Mouse (Mus musculus) neural tube, postnatal 0 days (tissue): ENCODE results near the gene Hist1h2ab. TPM values are rescaled to one million over a fixed set of nuclear protein-coding genes. Genes with fewer than 3 reads are reported as not detected.

Experiments used
- microRNA-seq: library from miRNA; unstranded; fragments of <30 nt; microRNA quantifications from one replicate; pipeline ENCODE4, GENCODE M21; 2016
- polyA plus RNA-seq: library from polyadenylated mRNA; unstranded; fragments of >200 nt; fragmentation: Nextera tagmentation; extraction: Ambion mirVana; gene quantifications from 2 replicates; pipeline ENCODE4 v1.2.1, GENCODE M21; 2015

Gene Hist1h2ab
- polyA plus RNA-seq: 2.7 and 4.7 TPM in 2 replicates

GRCm38 (mm10) chr13:23750839-23751477 is at the start of gene Hist1h2ab:
Hist1h2ab (plus strand) TSS chr13:23751126.

GRCm38 (mm10) chr13:23710374-23711089 is 40.4 kb upstream of the Hist1h2ab start, which contains the start of gene Hfe:
Hfe (minus strand) TSS chr13:23710854.

DNA sequence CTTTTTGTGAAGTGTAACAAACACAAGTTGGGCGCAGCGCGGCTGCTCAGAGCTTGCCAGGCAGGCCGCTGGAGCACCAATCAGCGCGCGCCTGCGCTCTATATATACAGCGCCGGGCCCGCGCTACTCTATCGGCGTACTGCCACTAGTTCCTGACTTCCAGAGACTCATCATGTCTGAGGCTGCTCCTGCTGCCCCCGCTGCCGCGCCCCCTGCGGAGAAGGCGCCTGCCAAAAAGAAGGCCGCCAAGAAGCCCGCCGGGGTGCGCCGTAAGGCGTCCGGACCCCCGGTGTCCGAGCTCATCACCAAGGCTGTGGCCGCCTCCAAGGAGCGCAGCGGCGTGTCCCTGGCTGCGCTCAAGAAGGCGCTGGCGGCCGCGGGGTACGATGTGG is 12.3 kb upstream of the Hist1h2ab start, which contains the start of gene Hist1h1c:
TSS of gene Hist1h1c (plus strand) at position 132 of the 392 bp plus-strand sequence.

GRCm38 (mm10) chr13:23745381-23746161 is 5.4 kb upstream of the Hist1h2ab start, which contains the start of gene Hist1h3c:
Hist1h3c (minus strand) TSS chr13:23745602.

DNA sequence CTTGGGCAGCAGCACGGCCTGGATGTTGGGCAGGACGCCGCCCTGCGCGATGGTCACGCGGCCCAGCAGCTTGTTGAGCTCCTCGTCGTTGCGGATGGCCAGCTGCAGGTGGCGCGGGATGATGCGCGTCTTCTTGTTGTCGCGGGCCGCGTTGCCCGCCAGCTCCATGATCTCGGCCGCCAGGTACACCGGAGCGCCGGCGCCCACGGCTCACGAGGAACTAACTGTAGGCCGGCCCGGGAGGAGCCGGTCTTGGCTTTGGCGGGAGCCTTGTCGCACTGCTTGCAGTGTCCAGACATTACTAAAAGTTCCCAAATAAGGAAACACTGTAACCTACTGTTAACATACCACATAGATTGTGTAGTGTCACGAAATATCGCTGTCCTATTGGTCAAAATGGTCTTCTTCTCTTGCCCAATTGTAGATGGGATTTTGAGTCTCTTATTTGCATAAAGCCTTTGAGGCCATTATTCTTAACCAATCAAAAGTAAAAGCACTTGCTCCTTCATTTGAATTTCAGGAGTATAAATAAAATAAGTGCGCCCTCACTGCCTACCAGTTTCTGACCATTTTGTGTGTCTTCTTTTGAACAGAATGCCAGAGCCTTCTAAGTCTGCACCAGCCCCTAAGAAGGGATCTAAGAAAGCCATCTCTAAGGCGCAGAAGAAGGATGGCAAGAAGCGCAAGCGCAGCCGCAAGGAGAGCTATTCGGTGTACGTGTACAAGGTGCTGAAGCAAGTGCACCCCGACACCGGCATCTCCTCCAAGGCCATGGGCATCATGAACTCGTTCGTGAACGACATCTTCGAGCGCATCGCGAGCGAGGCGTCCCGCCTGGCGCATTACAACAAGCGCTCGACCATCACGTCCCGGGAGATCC is 4.5 kb upstream of the Hist1h2ab start, which contains the start of gene Hist1h2bb:
TSS of gene Hist1h2bb (plus strand) at position 534 of the 880 bp plus-strand sequence.

GRCm38 (mm10) chr13:23752067-23752741 is 1.3 kb downstream of the Hist1h2ab start, which contains the start of gene Hist1h3b:
Hist1h3b (plus strand) TSS chr13:23752267.

GRCm38 (mm10) chr13:23756790-23757189 is 5.9 kb downstream of the Hist1h2ab start, which contains the start of gene Hist1h4b:
Hist1h4b (plus strand) TSS chr13:23757013.

GRCm38 (mm10) chr13:23760972-23761864 is 10.3 kb downstream of the Hist1h2ab start, which contains the start of gene Hist1h4a:
Hist1h4a (minus strand) TSS chr13:23761230.

DNA sequence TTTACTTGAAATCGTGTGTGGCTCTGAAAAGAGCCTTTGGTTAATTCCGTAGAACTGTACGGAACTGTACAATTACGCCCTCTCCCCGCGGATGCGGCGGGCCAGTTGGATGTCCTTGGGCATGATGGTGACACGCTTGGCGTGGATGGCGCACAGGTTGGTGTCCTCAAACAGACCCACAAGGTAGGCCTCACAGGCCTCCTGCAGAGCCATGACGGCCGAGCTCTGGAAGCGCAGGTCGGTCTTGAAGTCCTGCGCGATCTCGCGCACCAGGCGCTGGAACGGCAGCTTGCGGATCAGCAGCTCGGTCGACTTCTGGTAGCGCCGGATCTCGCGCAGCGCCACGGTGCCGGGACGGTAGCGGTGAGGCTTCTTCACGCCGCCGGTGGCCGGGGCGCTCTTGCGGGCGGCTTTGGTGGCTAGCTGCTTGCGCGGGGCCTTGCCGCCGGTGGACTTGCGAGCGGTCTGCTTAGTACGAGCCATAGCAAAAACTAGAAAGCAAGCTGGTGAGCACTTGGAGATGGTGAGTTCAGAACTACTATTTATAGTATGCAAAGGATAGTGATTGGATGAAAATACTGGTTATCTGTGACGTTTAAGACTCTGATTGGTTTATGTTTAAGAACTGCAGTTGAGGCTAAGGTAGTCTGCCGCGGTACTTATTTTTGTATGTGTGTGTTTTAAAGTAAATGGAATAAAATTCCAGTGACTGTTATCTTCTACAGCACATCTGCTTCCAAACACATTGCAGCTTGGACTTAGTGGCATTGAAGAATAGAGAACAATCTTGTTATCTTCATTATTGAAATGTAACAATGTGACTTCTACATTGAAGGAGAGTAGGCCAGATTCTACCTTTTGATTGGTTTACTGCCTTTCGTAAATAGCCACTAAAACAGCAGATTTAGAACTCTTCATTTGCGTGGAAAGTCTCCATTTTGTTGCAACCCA is 11.2 kb downstream of the Hist1h2ab start, which contains the start of gene Hist1h3a:
TSS of gene Hist1h3a (minus strand) at position 516 of the 951 bp plus-strand sequence.

GRCm38 (mm10) chr13:23763586-23764323 is 12.8 kb downstream of the Hist1h2ab start, which contains the start of gene Hist1h1a:
Hist1h1a (plus strand) TSS chr13:23763666.

GRCm38 (mm10) chr13:23769613-23770012 is 18.7 kb downstream of the Hist1h2ab start, which contains the start of gene Trim38:
Trim38 (plus strand) TSS chr13:23769913.

Small RNA genes lying within 50 kb of the gene (microRNA-seq; reads per million reads assigned to microRNA genes)
- gene Gm44314 (not detected), gene Gm44484 (not detected)

Other genes with a start within 250 kb of the Hist1h2ab start
- gene Hist1h4h, start 220.1 kb upstream of the Hist1h2ab start, polyA plus RNA-seq: 0.92 and 4.6 TPM in 2 replicates
- gene Hist1h2af, start 217.2 kb upstream of the Hist1h2ab start, polyA plus RNA-seq: 1.7 TPM in 1 of 2 replicates, not detected in the other
- gene Hist1h3g, start 215.7 kb upstream of the Hist1h2ab start, polyA plus RNA-seq: 1.3 TPM in 1 of 2 replicates, not detected in the other
- gene Hist1h2bh, start 207.7 kb upstream of the Hist1h2ab start, polyA plus RNA-seq: 0.09 and 0.36 TPM in 2 replicates
- 0.21 TPM in 1 of 2 replicates, not detected in the other for gene Hist1h3f, start 207.1 kb upstream of the Hist1h2ab start, polyA plus RNA-seq
- gene Hist1h4f, start 199.5 kb upstream of the Hist1h2ab start, polyA plus RNA-seq: not detected in 2 replicates
- gene Hist1h1d, start 197.9 kb upstream of the Hist1h2ab start, polyA plus RNA-seq: 0.09 and 0.13 TPM in 2 replicates
- gene Hist1h3e, start 188.8 kb upstream of the Hist1h2ab start, polyA plus RNA-seq: 1.5 and 2.0 TPM in 2 replicates
- gene Hist1h2ae, start 179.9 kb upstream of the Hist1h2ab start, polyA plus RNA-seq: 7.7 and 9.3 TPM in 2 replicates
- 1.5 and 3.0 TPM in 2 replicates for gene Hist1h2bg, start 179.7 kb upstream of the Hist1h2ab start, polyA plus RNA-seq
- gene Hist1h2bf, start 176.9 kb upstream of the Hist1h2ab start, polyA plus RNA-seq: 0.65 TPM in 1 of 2 replicates, not detected in the other
- not detected in 2 replicates for gene Hist1h2ad, start 176.7 kb upstream of the Hist1h2ab start, polyA plus RNA-seq
- 0.58 and 0.66 TPM in 2 replicates for gene Hist1h3d, start 175.4 kb upstream of the Hist1h2ab start, polyA plus RNA-seq
- gene Hist1h4d, start 169.5 kb upstream of the Hist1h2ab start, polyA plus RNA-seq: 25.2 and 28.2 TPM in 2 replicates
- 0.80 and 0.89 TPM in 2 replicates for gene Hist1h2be, start 130.0 kb upstream of the Hist1h2ab start, polyA plus RNA-seq
- 7.7 and 9.3 TPM in 2 replicates for gene Hist1h1e, start 128.6 kb upstream of the Hist1h2ab start, polyA plus RNA-seq
- gene Hist1h2ac, start 67.2 kb upstream of the Hist1h2ab start, polyA plus RNA-seq: 0.19 and 0.41 TPM in 2 replicates
- 37.8 and 45.4 TPM in 2 replicates for gene Hist1h2bc, start 66.9 kb upstream of the Hist1h2ab start, polyA plus RNA-seq
- gene Hist1h1t, start 55.3 kb upstream of the Hist1h2ab start, polyA plus RNA-seq: not detected in 2 replicates
- gene Hist1h4c, start 52.7 kb upstream of the Hist1h2ab start, polyA plus RNA-seq: 2.4 and 3.7 TPM in 2 replicates
- 6.6 and 7.2 TPM in 2 replicates for gene Hfe, start 40.3 kb upstream of the Hist1h2ab start, polyA plus RNA-seq
- gene Hist1h1c, start 12.3 kb upstream of the Hist1h2ab start, polyA plus RNA-seq: 16.4 and 22.5 TPM in 2 replicates
- not detected in 2 replicates for gene Hist1h3c, start 5.5 kb upstream of the Hist1h2ab start, polyA plus RNA-seq
- 0.62 TPM in 1 of 2 replicates, not detected in the other for gene Hist1h2bb, start 4.4 kb upstream of the Hist1h2ab start, polyA plus RNA-seq
- gene Hist1h3b, start 1.1 kb downstream of the Hist1h2ab start, polyA plus RNA-seq: 0.58 TPM in 1 of 2 replicates, not detected in the other
- 1.2 TPM in 1 of 2 replicates, not detected in the other for gene Hist1h4b, start 5.9 kb downstream of the Hist1h2ab start, polyA plus RNA-seq
- 0.54 TPM in 1 of 2 replicates, not detected in the other for gene Hist1h4a, start 10.1 kb downstream of the Hist1h2ab start, polyA plus RNA-seq
- gene Hist1h3a, start 11.3 kb downstream of the Hist1h2ab start, polyA plus RNA-seq: 0.66 and 0.94 TPM in 2 replicates
- 0.50 and 0.66 TPM in 2 replicates for gene Hist1h1a, start 12.5 kb downstream of the Hist1h2ab start, polyA plus RNA-seq
- gene Trim38, start 18.8 kb downstream of the Hist1h2ab start, polyA plus RNA-seq: not detected in 2 replicates
- not detected in 2 replicates for gene Slc17a2, start 55.9 kb downstream of the Hist1h2ab start, polyA plus RNA-seq
- not detected in 2 replicates for gene Slc17a3, start 88.3 kb downstream of the Hist1h2ab start, polyA plus RNA-seq
- not detected in 2 replicates for gene Slc17a1, start 116.6 kb downstream of the Hist1h2ab start, polyA plus RNA-seq
- gene Slc17a4, start 163.9 kb downstream of the Hist1h2ab start, polyA plus RNA-seq: not detected in 2 replicates
- gene Hist1h2ba, start 183.0 kb downstream of the Hist1h2ab start, polyA plus RNA-seq: not detected in 2 replicates
- not detected in 2 replicates for gene Hist1h2aa, start 183.3 kb downstream of the Hist1h2ab start, polyA plus RNA-seq
- gene Scgn, start 240.1 kb downstream of the Hist1h2ab start, polyA plus RNA-seq: 0.88 and 0.98 TPM in 2 replicates